Mouse (Mus musculus): ENCODE measurements at regions not wholly inside any gene's neighbourhood (a gene's known extent, or its start where the extent isn't known, plus 50 kb on each side); places are given as distances from the start of the nearest gene placed in this dataset.

DNA sequence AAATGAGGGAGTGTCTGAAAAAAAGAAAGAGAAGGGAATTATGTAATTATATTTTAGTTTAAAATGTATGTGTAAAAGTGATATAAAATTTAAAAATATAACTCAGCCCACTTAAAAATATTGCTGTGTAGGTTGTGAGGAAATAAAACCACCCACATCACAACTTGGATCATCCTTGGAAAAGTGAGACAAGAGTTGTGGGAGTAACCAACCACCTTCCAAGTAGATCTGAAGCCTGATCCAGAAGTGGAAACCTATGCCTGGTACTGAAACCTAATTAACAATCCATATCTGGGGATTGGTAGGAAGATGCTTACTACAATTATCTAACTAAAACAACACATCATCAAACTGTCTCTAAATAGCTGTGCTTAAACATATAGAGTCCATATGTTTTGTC lies 743.1 kb downstream of the Stim2 start:
- no peak for ATAC-seq
- no peaks in the 10 kb centered on the region for H3K4me1 ChIP-seq (ENCODE audit: control insufficient read depth, insufficient read depth, low read length)
- H3K36me3 ChIP-seq (ENCODE audit: control insufficient read depth, insufficient read depth, low read length): no peaks in the 10 kb centered on the region
- H3K27me3 ChIP-seq (replicated peaks; ENCODE audit: control insufficient read depth, insufficient read depth, low read length): no peaks in the 10 kb centered on the region
- H3K4me3 ChIP-seq (ENCODE audit: low read length): no peak overlapping the region
- no peaks in the 10 kb centered on the region for H3K9me3 ChIP-seq (ENCODE audit: control insufficient read depth, low read length)
- H3K4me2 ChIP-seq (ENCODE audit: low read depth, low read length): no peak overlapping the region
- H3K9ac ChIP-seq (ENCODE audit: low read depth, low read length): no peak overlapping the region
- no peak overlapping the region for H3K27ac ChIP-seq (ENCODE audit: low read length)

DNA sequence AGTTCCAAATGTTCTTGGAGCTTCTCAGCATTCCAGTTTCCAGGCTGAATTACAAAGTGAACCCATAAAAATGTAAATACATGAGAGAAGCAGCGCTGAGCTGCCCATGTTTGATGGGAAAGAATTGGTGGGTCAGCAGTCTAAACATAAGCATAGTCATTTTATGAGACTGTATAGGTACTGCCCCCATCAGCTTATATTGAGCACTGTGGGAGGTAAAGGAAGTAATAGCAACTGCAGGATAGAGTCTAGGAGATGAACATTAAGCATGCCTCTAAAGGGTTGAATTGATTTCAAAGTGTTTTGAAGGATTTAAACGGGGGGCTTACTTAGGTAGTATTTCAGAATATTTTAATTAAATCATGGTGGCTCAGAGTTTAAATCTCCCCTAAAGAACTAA lies 748.7 kb downstream of the Stim2 start:
- Histone ChIP-seq H3K9ac (ENCODE audit: low read depth, low read length) (no peak overlapping the region), H3K4me1 (ENCODE audit: control insufficient read depth, insufficient read depth, low read length) (no peaks in the 10 kb centered on the region), H3K4me3 (ENCODE audit: low read length) (no peak overlapping the region), H3K9me3 (ENCODE audit: control insufficient read depth, low read length) (no peaks in the 10 kb centered on the region), H3K27ac (ENCODE audit: low read length) (no peak overlapping the region), H3K4me2 (ENCODE audit: low read depth, low read length) (no peak overlapping the region), H3K36me3 (ENCODE audit: control insufficient read depth, insufficient read depth, low read length) (no peaks in the 10 kb centered on the region), H3K27me3 (replicated peaks; ENCODE audit: control insufficient read depth, insufficient read depth, low read length) (no peaks in the 10 kb centered on the region)
- no peak for ATAC-seq
- WGBS: 48% methylated on average over 2 of the region's 2 CpGs

DNA sequence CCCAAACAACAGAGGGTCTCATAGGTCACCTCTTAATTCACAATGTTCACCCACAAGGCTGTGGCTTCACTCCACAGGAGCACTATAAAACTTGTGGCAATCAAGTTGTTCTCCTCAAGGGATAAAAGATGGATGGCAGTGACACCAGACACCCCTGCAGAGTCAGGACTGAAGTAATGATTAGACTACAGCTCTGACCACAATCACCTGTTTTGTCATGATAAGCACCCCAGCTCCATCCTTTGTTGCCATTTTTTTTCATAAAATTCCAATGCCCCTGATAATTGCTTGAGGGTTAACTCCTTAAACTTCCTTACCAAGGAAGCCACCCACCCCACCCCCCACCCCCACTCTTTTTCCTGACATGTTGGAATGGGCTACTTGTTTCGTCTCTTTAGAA lies 755.1 kb downstream of the Stim2 start:
- no peak overlapping the region for H3K4me2 ChIP-seq (ENCODE audit: low read depth, low read length)
- no peaks in the 10 kb centered on the region for H3K9me3 ChIP-seq (ENCODE audit: control insufficient read depth, low read length)
- H3K27ac ChIP-seq (ENCODE audit: low read length): no peak overlapping the region
- ATAC-seq: no peak
- H3K9ac ChIP-seq (ENCODE audit: low read depth, low read length): no peak overlapping the region
- H3K27me3 ChIP-seq (replicated peaks; ENCODE audit: control insufficient read depth, insufficient read depth, low read length): no peaks in the 10 kb centered on the region
- H3K4me1 ChIP-seq (ENCODE audit: control insufficient read depth, insufficient read depth, low read length): no peaks in the 10 kb centered on the region
- no peaks in the 10 kb centered on the region for H3K36me3 ChIP-seq (ENCODE audit: control insufficient read depth, insufficient read depth, low read length)
- 58% methylated on average over 1 of the region's 1 CpGs for WGBS
- no peak overlapping the region for H3K4me3 ChIP-seq (ENCODE audit: low read length)

DNA sequence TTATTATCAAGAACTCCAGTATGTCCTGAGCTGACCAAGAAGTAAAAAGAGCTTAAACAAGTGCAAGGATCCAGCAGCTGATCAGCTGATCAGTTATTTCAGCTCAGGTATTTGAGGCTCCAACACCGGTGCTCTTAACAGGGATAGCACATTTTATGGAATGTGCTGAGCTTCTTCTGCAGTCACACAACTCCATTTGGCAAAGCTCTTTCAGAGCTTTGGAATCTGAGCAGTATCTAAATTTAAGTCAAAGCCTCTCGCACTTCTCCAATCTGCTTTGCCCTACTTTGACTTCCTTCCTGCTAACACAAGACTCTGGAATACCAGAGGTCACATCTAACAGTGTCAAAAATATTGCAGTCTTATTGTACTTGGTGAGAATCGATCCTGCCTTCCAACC lies 761.4 kb downstream of the Stim2 start:
- H3K9me3 ChIP-seq (ENCODE audit: control insufficient read depth, low read length): no peaks in the 10 kb centered on the region
- H3K4me2 ChIP-seq (ENCODE audit: low read depth, low read length): no peak overlapping the region
- H3K9ac ChIP-seq (ENCODE audit: low read depth, low read length): no peak overlapping the region
- no peak overlapping the region for H3K27ac ChIP-seq (ENCODE audit: low read length)
- no peaks in the 10 kb centered on the region for H3K4me1 ChIP-seq (ENCODE audit: control insufficient read depth, insufficient read depth, low read length)
- no peaks in the 10 kb centered on the region for H3K27me3 ChIP-seq (replicated peaks; ENCODE audit: control insufficient read depth, insufficient read depth, low read length)
- no peaks in the 10 kb centered on the region for H3K36me3 ChIP-seq (ENCODE audit: control insufficient read depth, insufficient read depth, low read length)
- 85% methylated on average over 3 of the region's 3 CpGs for WGBS
- ATAC-seq: no peak
- H3K4me3 ChIP-seq (ENCODE audit: low read length): no peak overlapping the region

GRCm38 (mm10) chr5:54763019-54763418 lies 764.7 kb downstream of the Stim2 start:
- 66% methylated on average over 1 of the region's 1 CpGs for WGBS
- no peaks in the 10 kb centered on the region for H3K9me3 ChIP-seq (ENCODE audit: control insufficient read depth, low read length)
- H3K36me3 ChIP-seq (ENCODE audit: control insufficient read depth, insufficient read depth, low read length): no peaks in the 10 kb centered on the region
- no peak overlapping the region for H3K27ac ChIP-seq (ENCODE audit: low read length)
- H3K27me3 ChIP-seq (replicated peaks; ENCODE audit: control insufficient read depth, insufficient read depth, low read length): no peaks in the 10 kb centered on the region
- ATAC-seq: no peak
- no peaks in the 10 kb centered on the region for H3K4me1 ChIP-seq (ENCODE audit: control insufficient read depth, insufficient read depth, low read length)
- no peak overlapping the region for H3K9ac ChIP-seq (ENCODE audit: low read depth, low read length)
- no peak overlapping the region for H3K4me3 ChIP-seq (ENCODE audit: low read length)
- H3K4me2 ChIP-seq (ENCODE audit: low read depth, low read length): no peak overlapping the region

GRCm38 (mm10) chr5:54796953-54797450 lies 798.7 kb downstream of the Stim2 start:
- Histone ChIP-seq H3K4me3 (ENCODE audit: low read length) (no peak overlapping the region), H3K36me3 (ENCODE audit: control insufficient read depth, insufficient read depth, low read length) (no peaks in the 10 kb centered on the region), H3K9ac (ENCODE audit: low read depth, low read length) (no peak overlapping the region), H3K27ac (ENCODE audit: low read length) (no peak overlapping the region), H3K4me2 (ENCODE audit: low read depth, low read length) (no peak overlapping the region), H3K9me3 (ENCODE audit: control insufficient read depth, low read length) (no peaks in the 10 kb centered on the region), H3K27me3 (replicated peaks; ENCODE audit: control insufficient read depth, insufficient read depth, low read length) (no peaks in the 10 kb centered on the region), H3K4me1 (ENCODE audit: control insufficient read depth, insufficient read depth, low read length) (no peaks in the 10 kb centered on the region)
- 38% methylated on average over 6 of the region's 6 CpGs for WGBS
- ATAC-seq: peak; percentile 78; the same call in 1 of the 2 replicates

GRCm38 (mm10) chr5:54827076-54827475 lies 828.8 kb downstream of the Stim2 start:
- Histone ChIP-seq H3K36me3 (ENCODE audit: control insufficient read depth, insufficient read depth, low read length) (no peaks in the 10 kb centered on the region), H3K4me3 (ENCODE audit: low read length) (no peak overlapping the region), H3K27me3 (replicated peaks; ENCODE audit: control insufficient read depth, insufficient read depth, low read length) (no peaks in the 10 kb centered on the region), H3K9me3 (ENCODE audit: control insufficient read depth, low read length) (no peaks in the 10 kb centered on the region), H3K9ac (ENCODE audit: low read depth, low read length) (no peak overlapping the region), H3K27ac (ENCODE audit: low read length) (no peak overlapping the region), H3K4me1 (ENCODE audit: control insufficient read depth, insufficient read depth, low read length) (no peaks in the 10 kb centered on the region), H3K4me2 (ENCODE audit: low read depth, low read length) (no peak overlapping the region)
- no peak for ATAC-seq
- 72% methylated on average over 2 of the region's 2 CpGs for WGBS

Measured in intestine, embryonic 16.5 days (tissue).